Mouse (Mus musculus) forebrain, embryonic 16.5 days (tissue): ENCODE results near the gene Cercam. TPM values are rescaled to one million over a fixed set of nuclear protein-coding genes. Genes with fewer than 3 reads are reported as not detected.
A peak's percentile ranks its signal among the peaks of the same experiment; 100 is the strongest.

Experiments used
- ATAC-seq: fragments of 200-750 bp; cut with Nextera tagmentation; 2 replicates; pipeline ENCODE4 v1.8.0; 2017; ENCODE audit warnings: mild to moderate bottlenecking, moderate library complexity
- H3K27ac ChIP-seq: fragments of 300-500 bp; sonication (generic); 2 replicates; pipeline ENCODE4 v1.5.1; 2014; ENCODE audit warnings: low read length, control low read depth
- H3K27me3 ChIP-seq: fragments of 300-500 bp; sonication (generic); replicated peaks from 2 replicates; pipeline ENCODE4 v1.6.1; 2014; ENCODE audit warnings: low read length; ENCODE audit not compliant: control insufficient read depth, insufficient read depth
- H3K36me3 ChIP-seq: fragments of 300-500 bp; sonication (generic); 2 replicates; pipeline ENCODE4 v1.6.1; 2014; ENCODE audit not compliant: control insufficient read depth, insufficient read depth
- H3K4me1 ChIP-seq: fragments of 300-500 bp; sonication (generic); replicated peaks from 2 replicates; pipeline ENCODE4 v1.6.1; 2014; ENCODE audit warnings: low read length; ENCODE audit not compliant: control insufficient read depth, insufficient read depth
- H3K4me2 ChIP-seq: fragments of 300-500 bp; sonication (generic); 2 replicates; pipeline ENCODE4 v1.6.1; 2014; ENCODE audit warnings: mild to moderate bottlenecking, low read length, control low read depth
- H3K4me3 ChIP-seq: fragments of 300-500 bp; sonication (generic); replicated peaks from 2 replicates; pipeline ENCODE4 v1.5.1; 2014; ENCODE audit warnings: mild to moderate bottlenecking, low read length, control low read depth
- H3K9ac ChIP-seq: fragments of 300-500 bp; sonication (generic); replicated peaks from 2 replicates; pipeline ENCODE4 v1.6.1; 2014; ENCODE audit warnings: low read depth, low read length, control low read depth
- H3K9me3 ChIP-seq: fragments of 300-500 bp; sonication (generic); 2 replicates; pipeline ENCODE4 v1.6.1; 2016; ENCODE audit warnings: low read length; ENCODE audit not compliant: control insufficient read depth
- WGBS: fragments of 180-500 bp; shearing (Covaris S2); extraction: QIAGEN DNeasy Blood & Tissue Kit; methylation state at CpG from one replicate; pipeline ENCODE4 v1.1.7; 2014; 5-methylcytosine and 5-hydroxymethylcytosine counted together
- polyA plus RNA-seq: library from polyadenylated mRNA; unstranded; fragments of >200 nt; fragmentation: Nextera tagmentation; extraction: Ambion mirVana; gene quantifications from 2 replicates; pipeline ENCODE4 v1.2.1, GENCODE M21; 2015

Gene Cercam
- polyA plus RNA-seq, 1 experiment from 2014 or later: 8.4 TPM

DNA sequence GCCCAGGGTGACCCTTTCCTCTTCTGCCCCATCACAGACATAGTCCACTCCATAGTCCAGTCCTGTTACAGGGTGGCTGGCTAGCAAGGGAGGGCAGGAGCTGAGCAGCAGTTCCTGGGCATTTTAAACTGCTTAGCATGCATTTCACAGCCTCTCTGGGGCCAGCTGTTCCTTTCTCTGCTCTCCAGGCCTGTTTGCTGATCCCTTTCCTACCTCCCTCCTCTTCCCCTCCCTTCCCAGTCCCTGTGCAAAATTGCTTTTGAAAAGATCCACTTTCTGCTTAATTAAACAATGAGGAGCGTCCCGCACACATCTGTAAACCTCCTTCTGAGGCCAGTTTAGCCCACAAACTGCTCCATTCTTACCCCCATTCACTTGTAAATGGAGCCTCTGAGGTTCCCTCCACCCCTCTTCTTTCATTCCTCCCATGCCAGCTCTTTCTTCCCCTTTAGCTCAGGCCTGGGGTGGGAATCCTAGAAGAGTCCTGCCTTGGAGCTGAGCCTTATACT lies 33.5 kb upstream of the Cercam start:
- Histone ChIP-seq H3K9ac (no peak overlapping the region), H3K4me2 (no peak overlapping the region), H3K4me1 (peaks cover 3% of the 10 kb centered on the region; the same call in 1 of the 2 replicates), H3K4me3 (no peak overlapping the region), H3K27me3 (no peaks in the 10 kb centered on the region), H3K36me3 (no peaks in the 10 kb centered on the region), H3K27ac (no peak overlapping the region), H3K9me3 (no peaks in the 10 kb centered on the region)
- 3% methylated on average over 2 of the region's 2 CpGs for WGBS
- ATAC-seq: no peak

DNA sequence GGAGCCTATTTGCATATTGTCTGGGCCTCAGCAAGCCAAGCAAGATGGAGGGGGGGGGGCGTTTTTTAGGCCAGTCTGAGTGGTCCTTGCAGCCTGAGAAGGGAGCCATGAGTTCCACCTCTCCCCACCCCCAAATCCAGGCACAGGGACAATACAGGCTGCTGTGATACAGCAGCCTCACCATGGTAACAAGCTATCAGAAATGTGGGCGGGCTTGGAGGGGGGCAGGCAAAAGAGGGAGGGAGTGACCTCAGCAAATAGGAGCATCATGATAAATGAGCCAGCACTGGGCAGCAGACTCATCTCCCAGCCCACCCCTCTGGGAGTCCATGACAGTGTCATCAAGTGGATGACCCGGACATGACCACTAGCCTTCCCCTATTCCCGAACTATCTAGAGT lies 29.5 kb upstream of the Cercam start:
- peaks cover 11% of the 10 kb centered on the region for H3K27me3 ChIP-seq
- peaks cover 3% of the 10 kb centered on the region; the same call in 1 of the 2 replicates for H3K4me1 ChIP-seq
- H3K9me3 ChIP-seq: no peaks in the 10 kb centered on the region
- no peak for ATAC-seq
- WGBS: 43% methylated on average over 4 of the region's 4 CpGs
- H3K27ac ChIP-seq: no peak overlapping the region
- no peak overlapping the region for H3K4me3 ChIP-seq
- no peak overlapping the region for H3K9ac ChIP-seq
- peaks cover 2% of the 10 kb centered on the region; the same call in 1 of the 2 replicates for H3K36me3 ChIP-seq
- H3K4me2 ChIP-seq: no peak overlapping the region

DNA sequence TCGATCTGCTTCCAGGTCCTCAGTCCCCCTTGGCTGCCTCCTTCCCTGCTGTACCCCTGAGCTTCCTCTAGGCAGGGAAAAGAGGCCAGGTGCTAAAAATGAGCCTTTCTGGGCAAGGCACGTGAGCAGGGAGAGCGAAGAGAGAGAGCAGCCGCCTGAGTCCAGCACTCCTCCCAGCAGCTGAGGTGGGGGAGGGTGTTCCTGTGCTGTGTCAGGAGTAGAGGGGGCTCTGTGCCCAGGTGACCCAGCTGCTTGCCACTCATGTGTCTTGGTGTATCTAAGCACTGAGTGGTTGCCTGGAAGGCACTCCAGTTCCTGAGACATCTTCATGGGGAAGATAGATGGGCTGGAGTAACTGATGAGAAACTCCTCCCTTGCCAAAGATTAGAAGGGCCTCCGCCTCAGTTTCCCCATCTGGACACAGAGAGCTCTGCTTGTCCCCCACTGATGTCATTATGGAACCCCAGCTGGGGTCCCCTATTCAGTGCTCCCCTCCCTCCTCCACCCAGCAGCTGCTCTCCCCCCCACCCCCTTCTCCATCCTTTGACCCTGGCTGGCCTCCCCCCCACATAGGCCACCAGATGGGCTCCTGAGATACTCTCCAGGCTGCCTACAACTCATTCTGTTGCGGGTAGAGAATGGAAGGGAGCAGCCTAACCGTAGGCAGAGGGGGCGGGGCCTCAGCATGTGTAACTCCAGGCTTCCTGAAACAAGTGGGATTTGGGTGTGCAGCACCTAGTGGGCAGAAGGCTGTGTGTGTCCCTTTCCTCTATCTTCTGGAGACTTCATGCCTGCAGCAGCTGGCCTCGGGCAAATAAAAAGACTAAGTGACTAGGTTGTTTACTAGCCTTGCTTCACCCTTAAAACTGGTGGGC lies 25.5 kb upstream of the Cercam start:
- H3K4me2 ChIP-seq: no peak overlapping the region
- H3K27me3 ChIP-seq: peaks cover 38% of the 10 kb centered on the region
- H3K9ac ChIP-seq: no peak overlapping the region
- 61% methylated on average over 9 of the region's 9 CpGs for WGBS
- no peak for ATAC-seq
- peaks cover 2% of the 10 kb centered on the region; the same call in 1 of the 2 replicates for H3K36me3 ChIP-seq
- no peaks in the 10 kb centered on the region for H3K9me3 ChIP-seq
- no peak overlapping the region for H3K27ac ChIP-seq
- no peak overlapping the region for H3K4me3 ChIP-seq
- peaks cover 16% of the 10 kb centered on the region for H3K4me1 ChIP-seq

DNA sequence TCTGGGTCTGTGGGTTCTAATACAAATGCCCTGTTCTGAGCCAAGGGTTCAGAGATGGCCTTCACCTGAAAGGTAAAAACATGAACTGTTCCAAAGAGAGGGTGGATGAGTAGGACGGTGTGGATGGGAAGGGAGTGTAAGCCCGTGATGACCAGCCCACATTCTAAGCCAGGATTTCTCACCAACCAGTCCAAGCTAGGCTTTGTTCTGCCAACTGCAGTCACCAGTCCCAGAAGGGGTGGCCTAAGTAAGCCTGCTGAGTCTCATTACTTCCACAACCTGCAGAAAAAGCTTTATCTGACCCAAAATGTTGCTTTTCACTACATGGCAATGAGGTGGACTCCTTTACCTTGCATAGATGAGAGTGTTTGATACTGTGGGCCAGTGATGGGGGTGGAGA lies 24.8 kb upstream of the Cercam start:
- Histone ChIP-seq H3K4me1 (peaks cover 16% of the 10 kb centered on the region), H3K9ac (no peak overlapping the region), H3K4me2 (no peak overlapping the region), H3K4me3 (no peak overlapping the region), H3K27ac (no peak overlapping the region), H3K9me3 (no peaks in the 10 kb centered on the region), H3K27me3 (peaks cover 38% of the 10 kb centered on the region), H3K36me3 (peaks cover 2% of the 10 kb centered on the region; the same call in 1 of the 2 replicates)
- WGBS: 60% methylated on average over 2 of the region's 2 CpGs
- no peak for ATAC-seq

- H3K27me3 ChIP-seq: peaks cover 38% of the 10 kb centered on the region
- H3K9ac ChIP-seq: no peak overlapping the region
- 13% methylated on average over 3 of the region's 3 CpGs for WGBS
- H3K36me3 ChIP-seq: peaks cover 2% of the 10 kb centered on the region; the same call in 1 of the 2 replicates
- no peak overlapping the region; the same call in 1 of the 2 replicates for H3K4me2 ChIP-seq
- no peaks in the 10 kb centered on the region for H3K9me3 ChIP-seq
- no peak overlapping the region for H3K27ac ChIP-seq
- peaks cover 16% of the 10 kb centered on the region for H3K4me1 ChIP-seq
- H3K4me3 ChIP-seq: no peak overlapping the region
- ATAC-seq: no peak
These were observed 24.3 kb upstream of the Cercam start for GRCm38 (mm10) chr2:29844661-29845060.

DNA sequence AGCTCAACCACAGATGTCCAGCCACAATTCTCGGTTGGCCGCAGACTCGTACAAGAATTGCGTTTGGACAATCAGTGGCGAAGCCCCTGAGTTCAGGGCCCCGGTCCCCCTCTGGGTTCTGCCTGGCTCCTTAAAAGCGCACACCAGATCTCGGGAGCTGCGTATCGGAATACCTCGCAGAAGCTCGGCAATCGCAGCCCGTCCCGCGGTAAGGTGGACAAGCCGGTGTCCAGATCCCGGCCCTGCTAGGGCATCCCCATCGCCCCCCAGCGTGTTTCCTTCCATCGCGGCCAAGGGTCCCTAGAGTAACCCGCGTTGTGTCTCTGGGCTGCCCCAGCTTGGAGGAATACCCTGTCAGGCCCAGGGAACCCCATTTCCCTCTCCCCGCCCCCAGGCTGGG lies 23.3 kb upstream of the Cercam start:
- H3K36me3 ChIP-seq: peaks cover 2% of the 10 kb centered on the region; the same call in 1 of the 2 replicates
- WGBS: 7% methylated on average over 25 of the region's 25 CpGs
- peak overlapping the region; percentile 34 for H3K4me3 ChIP-seq
- no peak for ATAC-seq
- H3K27me3 ChIP-seq: peaks cover 38% of the 10 kb centered on the region
- no peaks in the 10 kb centered on the region for H3K9me3 ChIP-seq
- no peak overlapping the region for H3K27ac ChIP-seq
- H3K4me1 ChIP-seq: peaks cover 16% of the 10 kb centered on the region
- H3K4me2 ChIP-seq: peak overlapping the region; percentile 48
- peak overlapping the region; percentile 43 for H3K9ac ChIP-seq

- H3K9ac ChIP-seq: peak overlapping the region; percentile 43
- H3K4me1 ChIP-seq: peaks cover 16% of the 10 kb centered on the region
- H3K9me3 ChIP-seq: no peaks in the 10 kb centered on the region
- peaks cover 2% of the 10 kb centered on the region; the same call in 1 of the 2 replicates for H3K36me3 ChIP-seq
- H3K27ac ChIP-seq: no peak overlapping the region
- peaks cover 38% of the 10 kb centered on the region for H3K27me3 ChIP-seq
- 2% methylated on average over 47 of the region's 47 CpGs for whole genome bisulfite sequencing
- H3K4me2 ChIP-seq: peak overlapping the region; percentile 48
- 0 out of 2 replicates have a peak, but pooled peaks have one; percentile 33 for ATAC-seq
- H3K4me3 ChIP-seq: peak overlapping the region; percentile 34
These were observed 22.7 kb upstream of the Cercam start for GRCm38 (mm10) chr2:29846061-29846853.

GRCm38 (mm10) chr2:29846911-29847310 lies 22.1 kb upstream of the Cercam start:
- peaks cover 38% of the 10 kb centered on the region for H3K27me3 ChIP-seq

GRCm38 (mm10) chr2:29849041-29849440 lies 19.9 kb upstream of the Cercam start:
- no peaks in the 10 kb centered on the region for H3K9me3 ChIP-seq
- H3K36me3 ChIP-seq: no peaks in the 10 kb centered on the region
- WGBS: 59% methylated on average over 8 of the region's 8 CpGs
- H3K4me2 ChIP-seq: no peak overlapping the region
- no peak overlapping the region for H3K4me3 ChIP-seq
- H3K27ac ChIP-seq: no peak overlapping the region
- peaks cover 31% of the 10 kb centered on the region for H3K27me3 ChIP-seq
- no peak for ATAC-seq
- H3K4me1 ChIP-seq: peaks cover 16% of the 10 kb centered on the region
- H3K9ac ChIP-seq: no peak overlapping the region

More at GRCm38 (mm10) chr2:29846911-29847310, 22.1 kb upstream of the Cercam start:
- Histone ChIP-seq H3K4me3 (no peak overlapping the region), H3K4me1 (peaks cover 16% of the 10 kb centered on the region), H3K4me2 (no peak overlapping the region), H3K9ac (no peak overlapping the region), H3K27ac (no peak overlapping the region), H3K36me3 (peaks cover 2% of the 10 kb centered on the region; the same call in 1 of the 2 replicates), H3K9me3 (no peaks in the 10 kb centered on the region)
- no peak for ATAC-seq
- 40% methylated on average over 3 of the region's 3 CpGs for WGBS
